Mouse (Mus musculus): Measurements from ENCODE around the gene Ccer2.

Gene Ccer2

DNA sequence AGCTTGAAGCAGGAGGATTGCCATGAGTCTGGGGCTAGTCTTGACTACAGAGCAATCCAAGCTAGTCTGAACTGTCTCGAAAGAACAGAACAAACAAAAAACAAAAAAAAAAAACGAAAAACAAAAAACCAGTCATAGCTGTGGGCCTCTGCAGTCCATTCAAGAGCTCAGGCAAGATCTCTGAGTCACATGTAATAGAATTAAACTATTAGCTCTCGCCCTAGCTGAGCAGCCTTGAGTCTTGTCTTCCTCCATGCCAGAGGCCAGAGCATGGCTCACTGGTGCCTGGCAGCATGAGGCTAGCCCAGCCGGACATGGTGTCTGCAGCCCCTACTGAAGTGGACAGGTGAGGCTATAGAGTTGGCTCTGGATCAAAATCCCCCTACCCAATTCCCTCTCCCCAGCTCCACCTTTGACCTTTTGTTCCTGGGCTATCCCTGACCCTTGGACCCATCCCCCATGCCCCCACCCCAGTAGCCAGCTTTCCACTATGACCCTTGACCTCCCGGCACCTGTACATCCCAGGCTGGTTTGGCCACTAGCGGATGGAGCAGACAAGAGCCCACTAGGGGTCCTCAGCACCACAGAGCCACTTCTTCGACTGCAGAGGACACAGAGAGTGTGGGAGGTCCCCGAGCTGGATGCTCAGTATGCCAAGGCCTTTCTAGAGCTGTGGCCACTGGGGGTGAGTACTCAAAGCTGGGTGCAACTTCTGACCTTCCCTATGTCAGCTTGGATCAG lies 34.3 kb downstream of the Ccer2 start:
- DNase-seq (ENCODE audit: low spot score in 2 of 2): no peak

DNA sequence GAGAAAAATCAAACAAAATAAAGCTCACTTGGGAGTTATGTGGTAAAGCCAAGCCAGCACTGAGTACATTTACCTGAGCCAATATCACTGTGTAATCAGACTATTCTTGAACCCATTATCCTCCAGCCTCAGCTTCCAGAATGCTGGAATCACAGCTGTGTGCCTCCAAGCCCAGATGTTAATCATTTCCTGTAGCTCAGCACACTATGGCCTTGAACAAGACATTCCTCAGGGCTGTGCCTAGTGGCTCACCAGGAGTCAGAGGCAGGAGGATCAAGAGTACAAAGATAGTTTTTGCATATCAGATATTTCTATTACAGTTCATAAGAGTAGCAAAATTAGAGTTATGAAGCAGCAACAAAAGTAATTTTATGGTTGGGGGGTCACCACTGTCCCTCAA lies 35.7 kb downstream of the Ccer2 start:
- DNase-seq (ENCODE audit: low spot score in 2 of 2): no peak

DNA sequence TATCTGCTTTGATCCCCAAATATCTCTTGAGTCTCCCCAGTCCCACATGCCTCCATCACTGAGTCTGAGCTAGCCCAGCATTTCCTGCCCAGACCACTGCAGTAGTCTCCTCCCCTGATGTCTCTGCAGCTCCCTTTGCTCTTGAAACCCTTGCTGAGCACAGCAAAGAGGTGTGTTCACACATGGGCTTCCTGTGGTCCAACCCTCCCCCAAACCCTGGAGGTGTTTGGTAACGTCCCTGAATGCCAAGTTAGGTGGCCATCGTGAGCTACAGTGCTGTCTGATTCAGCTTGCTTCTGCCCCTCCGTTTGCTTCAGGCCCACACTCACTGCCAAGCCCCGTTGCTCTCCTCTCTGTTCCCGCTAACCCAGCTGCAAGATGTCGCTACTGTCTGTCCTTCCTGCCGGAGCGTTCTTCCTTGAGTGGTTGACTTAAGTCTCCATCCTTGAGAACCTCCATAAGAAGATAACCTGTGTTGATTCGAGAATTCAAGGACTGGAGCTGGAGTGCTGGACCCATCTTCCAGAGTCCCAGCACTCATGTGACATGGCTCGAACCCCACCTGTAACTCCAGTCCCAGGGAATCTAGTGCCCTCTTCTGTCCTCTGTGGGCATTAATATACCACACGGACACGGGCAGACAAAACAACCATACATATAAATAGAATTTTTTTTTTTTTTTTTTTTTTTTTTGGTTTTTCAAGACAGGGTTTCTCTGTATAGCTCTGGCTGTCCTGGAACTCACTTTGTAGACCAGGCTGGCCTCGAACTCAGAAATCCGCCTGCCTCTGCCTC lies 36.6 kb downstream of the Ccer2 start:
- DNase-seq (ENCODE audit: low spot score in 2 of 2): no peak

DNA sequence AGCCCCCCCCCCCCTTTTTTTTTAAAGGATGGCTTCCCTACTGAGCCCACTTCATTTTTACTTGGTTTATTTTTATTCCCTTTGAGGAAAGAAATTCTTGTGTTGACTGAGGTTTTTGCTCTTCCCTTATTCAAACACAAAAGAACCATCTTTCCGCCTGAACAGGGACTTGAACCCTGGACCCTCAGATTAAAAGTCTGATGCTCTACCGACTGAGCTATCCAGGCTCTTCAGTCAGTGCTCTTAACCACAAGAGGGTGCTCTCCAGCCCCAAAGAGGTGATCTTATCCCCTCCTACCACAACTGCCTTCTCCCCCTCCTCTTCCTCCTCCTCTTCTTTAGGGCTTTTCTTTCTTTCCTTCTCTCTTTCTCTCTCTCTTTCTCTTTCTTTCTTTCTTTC lies 37.9 kb downstream of the Ccer2 start:
- DNase-seq (ENCODE audit: low spot score in 2 of 2): no peak

DNA sequence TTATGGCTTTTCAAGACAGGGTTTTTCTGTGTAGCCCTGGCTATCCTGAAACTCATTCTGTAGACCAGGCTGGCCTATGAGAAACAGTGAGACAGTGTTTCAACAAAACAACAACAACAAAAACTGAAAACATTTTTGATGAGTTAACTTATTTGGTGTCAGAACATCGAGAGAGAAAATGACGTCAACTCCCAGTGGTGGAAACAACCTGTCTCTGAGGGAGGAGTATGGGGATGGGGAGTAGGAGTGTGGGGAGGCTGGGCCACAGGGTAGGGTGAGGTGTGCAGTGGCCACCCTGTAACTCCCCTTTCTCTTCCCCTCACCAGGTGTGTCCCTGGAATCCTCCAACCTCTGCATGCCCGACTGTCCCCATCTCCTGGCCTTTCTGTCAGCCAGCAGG lies 38.5 kb downstream of the Ccer2 start:
- no peak for DNase-seq (ENCODE audit: low spot score in 2 of 2)

DNA sequence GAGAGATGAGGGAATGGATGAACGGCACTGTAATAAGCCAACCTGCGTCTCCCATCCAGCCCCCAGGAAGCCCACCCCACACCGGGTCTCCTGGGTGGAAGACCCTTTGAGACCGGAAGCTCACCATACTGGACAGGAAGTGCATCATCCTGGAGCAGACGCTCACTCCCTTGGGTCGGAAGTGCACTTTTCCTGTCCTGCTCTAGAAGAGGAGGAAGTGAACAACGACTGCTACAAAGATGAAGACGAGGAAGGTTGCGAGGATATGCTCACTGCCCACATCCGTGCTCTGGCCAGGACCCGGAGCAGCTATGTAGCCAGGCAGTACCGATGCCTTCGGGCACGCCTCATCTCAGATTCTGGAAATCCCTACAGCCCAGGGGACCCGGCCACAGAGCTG lies 39.9 kb downstream of the Ccer2 start:
- no peak for DNase-seq (ENCODE audit: low spot score in 2 of 2)

DNA sequence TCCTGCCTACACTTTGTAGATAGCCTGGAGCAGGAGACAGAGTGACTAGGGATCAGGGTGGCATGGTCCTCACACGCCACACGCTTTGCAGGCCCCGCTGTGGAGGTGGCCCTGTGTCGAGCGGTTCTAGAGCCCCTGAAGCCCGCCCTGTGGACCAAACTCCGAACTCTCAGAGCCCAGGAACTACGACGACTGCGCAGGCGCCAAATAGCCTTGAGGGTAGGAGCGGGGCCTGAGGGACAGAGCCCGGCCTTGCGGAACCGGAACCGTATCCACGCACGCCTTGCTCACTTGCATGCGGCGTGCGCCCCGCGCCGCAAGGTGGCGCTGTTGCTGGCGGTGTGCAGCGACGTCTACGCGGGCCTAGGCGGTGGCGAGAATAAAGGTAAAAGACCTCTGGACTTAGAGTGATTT lies 40.6 kb downstream of the Ccer2 start:
- peak; percentile 64 to 80 for DNase-seq (ENCODE audit: low spot score in 2 of 2)

DNA sequence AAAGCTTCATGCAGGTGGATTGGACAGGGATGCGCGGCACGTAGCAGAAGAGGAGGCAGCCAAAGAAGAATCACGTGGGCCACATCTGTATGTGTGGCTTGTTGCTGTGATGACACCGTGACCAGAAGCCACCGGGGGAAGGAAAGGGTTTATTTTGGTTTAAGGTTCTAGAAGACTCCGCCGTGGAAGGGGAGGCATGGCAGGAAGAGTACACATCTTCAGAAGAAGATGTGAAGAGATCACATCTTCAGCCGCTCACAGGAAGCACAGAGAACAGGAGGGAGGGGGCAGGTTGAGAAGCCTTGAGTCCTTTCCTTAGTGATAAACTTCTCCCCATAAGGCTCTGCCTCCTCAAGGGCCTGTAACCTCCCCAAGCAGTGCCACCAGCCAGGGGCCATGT lies 44.0 kb downstream of the Ccer2 start:
- DNase-seq (ENCODE audit: low spot score in 2 of 2): no peak

DNA sequence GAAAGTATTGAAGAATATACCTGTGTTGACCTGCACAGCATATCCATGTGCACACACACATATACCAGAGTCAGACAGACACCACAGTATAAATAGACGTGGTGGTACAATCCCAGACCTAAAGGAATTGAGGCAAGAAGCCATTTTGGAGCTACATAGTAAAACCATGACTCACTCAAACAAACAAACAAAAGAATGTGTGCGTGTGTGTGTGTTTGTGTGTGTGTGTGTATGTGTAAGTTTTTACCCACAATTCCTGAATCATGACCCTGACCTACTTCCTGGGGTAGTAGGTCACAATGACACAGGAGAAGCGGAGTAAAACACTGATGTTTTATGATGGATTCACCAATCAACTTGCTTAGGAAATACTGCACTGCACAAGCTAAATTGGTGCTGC lies 45.5 kb downstream of the Ccer2 start:
- no peak for DNase-seq (ENCODE audit: low spot score in 2 of 2)

DNA sequence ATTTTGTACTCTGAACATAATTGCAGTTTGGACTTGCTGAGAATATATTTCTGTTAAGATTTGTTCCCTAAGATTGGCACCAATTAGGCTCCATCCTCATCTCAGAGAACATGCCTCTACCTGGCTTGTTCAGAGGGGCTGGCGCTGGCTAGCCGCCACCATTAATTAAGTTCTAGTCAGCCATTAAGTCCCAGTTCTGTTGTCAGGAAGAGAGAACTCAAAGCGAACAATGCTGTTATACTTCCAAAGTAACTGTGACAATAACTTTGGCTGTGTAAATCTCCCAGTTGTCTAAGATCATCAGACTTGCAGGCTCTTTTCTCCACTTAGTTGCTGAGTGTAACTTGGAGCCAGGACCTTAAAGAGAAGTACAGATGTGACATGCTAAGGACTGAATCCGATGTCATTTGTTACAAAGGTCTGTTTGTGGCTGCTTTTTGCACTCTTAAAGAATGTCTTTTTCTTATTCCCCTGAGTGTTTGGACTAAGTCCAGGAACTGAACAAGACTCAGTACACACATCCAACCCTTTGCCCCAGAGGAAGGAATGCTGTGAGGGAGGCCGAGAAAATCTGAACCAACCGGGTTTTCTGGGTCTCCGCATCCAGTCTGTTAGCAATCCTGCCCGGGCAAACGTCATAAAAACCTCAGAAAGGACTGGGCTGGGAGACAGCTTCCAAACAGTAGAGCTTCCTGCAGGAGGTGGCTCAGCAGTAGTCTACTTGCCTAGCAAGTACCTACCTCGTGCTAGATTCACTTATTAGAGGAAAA lies 46.1 kb downstream of the Ccer2 start:
- no peak for DNase-seq (ENCODE audit: low spot score in 2 of 2)

DNA sequence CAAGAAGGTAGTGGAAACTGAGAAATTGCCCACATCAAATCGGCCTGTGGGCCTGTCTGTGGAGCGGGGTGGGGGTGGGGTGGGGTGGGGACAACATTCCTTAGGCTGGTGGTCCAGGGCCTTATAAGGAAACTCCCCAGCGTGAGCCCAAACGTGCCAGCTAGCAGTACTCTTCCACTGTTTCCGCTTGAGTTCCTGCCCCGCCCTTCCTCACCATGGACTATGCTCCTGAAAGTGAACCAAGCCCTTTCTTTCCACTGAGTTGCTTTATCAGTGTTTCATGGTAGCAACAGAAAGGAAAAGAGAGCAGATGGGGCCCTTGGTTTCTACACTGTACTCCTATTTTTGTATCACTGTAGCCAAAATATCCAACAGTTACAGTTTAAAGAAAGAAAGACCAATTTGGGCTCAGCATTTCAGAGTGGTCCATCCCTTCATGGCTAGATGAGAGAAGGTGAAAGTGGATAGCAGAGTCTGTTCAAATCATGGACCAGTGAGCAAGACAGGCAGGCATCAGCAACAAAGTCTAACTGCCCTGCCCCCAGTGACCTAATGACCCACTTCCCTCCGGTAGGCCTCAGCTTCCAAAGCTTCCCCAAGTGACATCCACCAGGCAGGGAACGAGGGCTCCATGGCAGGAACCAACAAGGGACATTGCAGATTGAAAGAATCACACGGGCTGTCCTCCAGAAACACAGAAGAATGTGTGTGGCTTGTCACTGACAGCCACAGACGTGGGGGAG lies 47.0 kb downstream of the Ccer2 start:
- no peak for DNase-seq (ENCODE audit: low spot score in 2 of 2)

DNA sequence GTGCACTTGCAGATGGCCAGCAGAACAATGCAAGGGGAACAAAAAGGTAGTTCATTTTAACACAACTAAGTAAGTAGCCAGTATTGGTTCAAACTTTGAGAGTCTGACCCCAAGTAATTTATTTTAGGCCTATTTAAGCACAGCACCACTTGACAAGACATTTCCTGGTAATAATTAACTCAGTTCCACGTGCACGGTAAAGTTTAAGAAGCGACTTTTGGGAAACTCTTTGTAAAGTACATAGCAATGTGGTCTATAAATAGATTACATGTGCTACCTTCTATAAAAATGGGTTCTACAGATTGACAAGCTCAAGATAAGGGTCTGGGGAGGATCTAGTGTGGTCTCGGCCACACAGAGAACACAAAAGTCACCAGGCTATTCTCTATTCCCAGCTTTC lies 47.8 kb downstream of the Ccer2 start:
- DNase-seq (ENCODE audit: low spot score in 2 of 2): no peak

DNA sequence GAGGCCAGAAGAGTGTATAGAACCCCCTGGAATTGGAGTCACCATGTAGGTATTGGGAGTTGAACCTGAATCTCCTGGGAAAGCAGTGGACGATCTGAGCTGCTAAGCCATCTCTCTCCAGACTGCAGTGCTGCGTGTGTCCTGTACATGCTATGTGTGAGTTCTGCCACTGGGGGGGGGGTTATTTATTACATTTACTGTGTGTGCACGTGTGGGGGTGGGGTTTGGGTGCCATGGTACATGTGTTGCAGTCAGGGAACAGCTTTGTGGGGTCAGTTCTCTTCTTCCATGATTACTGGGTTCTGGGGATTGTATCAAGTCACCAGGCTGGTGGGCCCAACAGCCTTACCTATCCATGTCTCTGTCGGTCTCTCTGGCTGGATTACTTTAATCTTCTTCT lies 50.9 kb downstream of the Ccer2 start:
- no peak for DNase-seq (ENCODE audit: low spot score in 2 of 2)

DNA sequence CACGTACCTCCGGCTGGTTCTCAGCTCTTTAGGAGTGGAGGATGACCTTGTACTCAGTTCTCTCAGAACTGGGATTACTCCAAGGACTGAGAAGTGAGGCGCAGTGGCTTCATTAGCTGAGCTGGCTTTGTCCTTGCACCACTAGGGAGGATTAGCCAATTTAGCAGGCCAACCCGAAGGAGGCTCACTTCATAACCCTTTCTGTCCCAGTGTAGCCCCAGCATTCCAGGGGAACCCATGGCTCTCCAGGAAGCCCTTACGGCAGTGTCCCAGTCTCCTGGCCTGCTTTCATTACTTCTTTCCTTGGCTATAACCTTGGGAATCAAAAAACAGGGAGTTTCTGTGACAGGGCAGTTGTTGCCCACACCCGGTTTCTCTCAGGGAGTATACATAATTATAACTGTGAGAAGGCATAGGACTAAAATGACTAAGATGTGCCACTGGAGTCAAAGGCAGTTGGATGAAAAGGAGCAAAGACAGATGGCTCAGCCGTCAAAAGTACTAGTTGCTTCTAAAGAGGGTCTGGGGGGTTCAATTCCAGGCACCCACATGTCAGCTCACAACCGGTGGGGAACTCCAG lies 51.8 kb downstream of the Ccer2 start:
- no peak for DNase-seq (ENCODE audit: low spot score in 2 of 2)

DNA sequence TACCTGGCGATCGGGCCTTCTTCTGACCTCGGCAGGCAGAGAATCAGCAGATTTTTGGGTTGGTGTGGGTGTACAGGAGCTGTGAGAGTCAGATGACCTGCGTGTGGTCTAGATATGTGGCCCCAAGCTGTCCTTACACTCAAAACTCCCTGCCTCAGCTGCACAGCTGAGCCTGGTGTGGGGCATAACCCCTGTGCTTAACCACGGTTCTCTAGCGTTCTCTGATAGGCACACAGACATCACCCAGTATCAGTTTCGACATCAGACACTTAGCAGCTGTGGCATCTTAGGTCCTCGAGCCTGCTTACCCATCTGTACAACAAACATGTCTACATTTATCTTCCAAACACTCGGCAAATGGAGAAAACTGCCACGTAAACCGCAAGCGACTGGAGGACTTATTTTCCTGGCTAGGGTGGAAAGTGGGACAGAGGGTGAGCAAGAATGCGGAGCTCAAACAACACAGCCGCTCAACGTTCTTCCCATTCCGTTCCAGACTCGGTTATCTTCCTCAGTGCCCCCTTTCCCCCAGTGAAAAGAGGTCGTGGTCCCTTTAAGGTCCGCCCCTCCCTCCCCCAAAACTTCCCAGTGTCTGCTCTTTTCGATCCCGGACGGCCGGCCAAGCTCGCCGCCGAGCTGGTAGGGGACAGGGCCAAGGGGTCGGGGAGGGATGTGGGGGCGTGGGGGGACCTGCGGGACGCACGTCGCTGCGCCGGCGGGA lies 52.4 kb downstream of the Ccer2 start, which contains the start of gene Hnrnpl:
TSS of gene Hnrnpl (plus strand) at position 321 of the 721 bp plus-strand sequence.
- DNase-seq (ENCODE audit: low spot score in 2 of 2): no peak

All from spleen, postnatal 14 days (tissue).